Mouse (Mus musculus): ENCODE results near the gene Fam118b.

Gene Fam118b

GRCm38 (mm10) chr9:35264509-35264908 is 3.1 kb downstream of the Fam118b start:
- DNase-seq (ENCODE audit: low read depth, low spot score) = no peak

- no peak for DNase-seq (ENCODE audit: low read depth, low spot score)
Measured at GRCm38 (mm10) chr9:35263431-35263830, 4.2 kb downstream of the Fam118b start.

- no peak for DNase-seq (ENCODE audit: low read depth, low spot score)
Measured at GRCm38 (mm10) chr9:35262418-35262817, 5.2 kb downstream of the Fam118b start.

GRCm38 (mm10) chr9:35257365-35257764 is 10.2 kb downstream of the Fam118b start:
- DNase-seq (ENCODE audit: low read depth, low spot score) = no peak

GRCm38 (mm10) chr9:35249476-35249875 is 18.1 kb downstream of the Fam118b start:
- no peak for DNase-seq (ENCODE audit: low read depth, low spot score)

- no peak for DNase-seq (ENCODE audit: low read depth, low spot score)
Measured at GRCm38 (mm10) chr9:35247405-35247804, 20.2 kb downstream of the Fam118b start.

- DNase-seq (ENCODE audit: low read depth, low spot score) = no peak
Measured at GRCm38 (mm10) chr9:35239734-35240133, 27.9 kb downstream of the Fam118b start.

- no peak for DNase-seq (ENCODE audit: low read depth, low spot score)
Measured at GRCm38 (mm10) chr9:35238915-35239571, 28.6 kb downstream of the Fam118b start.

- no peak for DNase-seq (ENCODE audit: low read depth, low spot score)
Measured at GRCm38 (mm10) chr9:35238371-35238770, 29.2 kb downstream of the Fam118b start.

GRCm38 (mm10) chr9:35235996-35236395 is 31.6 kb downstream of the Fam118b start:
- no peak for DNase-seq (ENCODE audit: low read depth, low spot score)

- no peak for DNase-seq (ENCODE audit: low read depth, low spot score)
Measured at GRCm38 (mm10) chr9:35228671-35229070, 38.9 kb downstream of the Fam118b start.

GRCm38 (mm10) chr9:35223466-35223865 is 44.1 kb downstream of the Fam118b start:
- no peak for DNase-seq (ENCODE audit: low read depth, low spot score)

GRCm38 (mm10) chr9:35217963-35218362 is 49.6 kb downstream of the Fam118b start:
- DNase-seq (ENCODE audit: low read depth, low spot score) = no peak

GRCm38 (mm10) chr9:35211573-35212511 is 55.8 kb downstream of the Fam118b start:
- no peak for DNase-seq (ENCODE audit: low read depth, low spot score)

GRCm38 (mm10) chr9:35210542-35211474 is 56.8 kb downstream of the Fam118b start, which contains the start of gene Foxred1:
TSS of gene Foxred1 (minus strand) at chr9:35211055.
- peak; percentile 99 for DNase-seq (ENCODE audit: low read depth, low spot score)

GRCm38 (mm10) chr9:35204421-35204820 is 63.2 kb downstream of the Fam118b start:
- no peak for DNase-seq (ENCODE audit: low read depth, low spot score)

GRCm38 (mm10) chr9:35203536-35203935 is 64.1 kb downstream of the Fam118b start:
- no peak for DNase-seq (ENCODE audit: low read depth, low spot score)

GRCm38 (mm10) chr9:35200529-35201060 is 67.0 kb downstream of the Fam118b start:
- DNase-seq (ENCODE audit: low read depth, low spot score) = no peak

- DNase-seq (ENCODE audit: low read depth, low spot score) = peak; percentile 91
Measured at GRCm38 (mm10) chr9:35199772-35200471, 67.7 kb downstream of the Fam118b start, which contains the start of the genes Srpr and Tirap. TSS of gene Srpr (plus strand) at chr9:35200175. TSS of gene Tirap (minus strand) at chr9:35200291.

GRCm38 (mm10) chr9:35198945-35199771 is 68.4 kb downstream of the Fam118b start:
- peak; percentile 13 for DNase-seq (ENCODE audit: low read depth, low spot score)

Measured in mesoderm, embryonic 11.5 days (tissue).